Mouse (Mus musculus) megakaryocyte-erythroid progenitor cell, adult 5-6 weeks (primary cell): ENCODE measurements around the gene Hck. TPM values are rescaled to one million over a fixed set of nuclear protein-coding genes. Genes with fewer than 3 reads are reported as not detected.

Experiments
- ATAC-seq: replicated peaks from 2 replicates; pipeline ENCODE4 v1.8.0; 2016; ENCODE audit warnings: mild to moderate bottlenecking, inconsistent platforms; ENCODE audit not compliant: severe bottlenecking, poor library complexity, low FRiP score, low TSS enrichment
- total RNA-seq, 2 experiments: library from RNA; stranded (forward) in 1 of 2; stranded (reverse) in 1 of 2; fragments of 200-1000, 215-1000 nt in 1 of 2; fragments of >200 nt in 1 of 2; fragmentation: Nextera tagmentation in 1 of 2; gene quantifications; 2 replicates each; pipeline ENCODE4 v1.2.3; 2014 to 2017

Hck gene
- total RNA-seq, 2 experiments from 2014 or later = 3.3 TPM; not detected in 1

GRCm38 (mm10) chr2:153087091-153087490 lies 21.2 kb upstream of the Hck start:
- no peak for ATAC-seq

DNA sequence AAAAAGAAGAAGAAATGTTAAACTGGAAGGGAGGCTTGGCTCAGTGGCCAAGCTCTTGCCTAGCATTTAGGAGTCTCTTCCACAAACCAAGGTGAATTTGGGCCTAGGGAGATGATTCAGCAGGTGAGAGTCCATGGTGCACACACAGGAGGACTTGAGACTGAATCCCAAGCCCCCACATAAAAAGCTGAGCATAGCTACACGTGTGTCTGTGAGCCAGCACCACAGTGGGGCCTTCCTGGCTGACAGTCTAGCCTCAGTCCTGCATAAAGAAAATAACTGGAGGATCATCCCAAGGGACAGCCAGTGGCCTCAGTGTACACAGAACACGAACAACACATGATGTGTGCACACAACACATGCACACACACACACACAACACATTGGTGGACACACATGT lies 19.0 kb upstream of the Hck start:
- no peak for ATAC-seq

DNA sequence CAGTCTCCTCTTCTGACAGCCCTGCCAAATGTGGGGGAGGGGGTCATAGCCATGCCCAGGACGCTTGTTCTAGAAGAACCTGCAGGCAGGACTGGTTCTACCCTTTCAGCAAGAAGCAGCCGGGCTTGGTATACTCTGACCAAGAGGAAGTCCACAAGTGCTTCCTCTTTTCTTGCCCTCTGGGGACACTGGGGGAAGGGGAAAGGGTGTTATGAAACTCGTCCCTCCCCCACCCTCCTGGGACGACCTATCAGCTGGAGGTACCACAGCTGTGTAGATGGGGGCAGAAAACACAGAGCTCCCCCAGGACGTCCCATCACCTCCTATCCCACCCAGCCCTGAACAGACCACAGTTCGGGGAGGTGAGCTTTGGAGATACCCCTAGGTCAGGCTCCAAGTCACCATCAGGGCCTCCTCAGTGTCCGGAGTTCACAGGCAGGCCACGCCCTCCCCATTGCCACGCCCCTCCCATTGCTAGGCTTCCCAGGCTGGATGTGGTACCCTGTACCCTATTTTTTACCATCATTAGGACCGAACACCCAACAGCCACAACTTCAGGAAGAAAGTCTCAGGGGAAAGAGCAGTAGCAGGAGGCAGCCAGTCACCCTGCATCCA lies 17.6 kb upstream of the Hck start:
- peak; percentile 44; the same call in 1 of the 2 replicates for ATAC-seq

DNA sequence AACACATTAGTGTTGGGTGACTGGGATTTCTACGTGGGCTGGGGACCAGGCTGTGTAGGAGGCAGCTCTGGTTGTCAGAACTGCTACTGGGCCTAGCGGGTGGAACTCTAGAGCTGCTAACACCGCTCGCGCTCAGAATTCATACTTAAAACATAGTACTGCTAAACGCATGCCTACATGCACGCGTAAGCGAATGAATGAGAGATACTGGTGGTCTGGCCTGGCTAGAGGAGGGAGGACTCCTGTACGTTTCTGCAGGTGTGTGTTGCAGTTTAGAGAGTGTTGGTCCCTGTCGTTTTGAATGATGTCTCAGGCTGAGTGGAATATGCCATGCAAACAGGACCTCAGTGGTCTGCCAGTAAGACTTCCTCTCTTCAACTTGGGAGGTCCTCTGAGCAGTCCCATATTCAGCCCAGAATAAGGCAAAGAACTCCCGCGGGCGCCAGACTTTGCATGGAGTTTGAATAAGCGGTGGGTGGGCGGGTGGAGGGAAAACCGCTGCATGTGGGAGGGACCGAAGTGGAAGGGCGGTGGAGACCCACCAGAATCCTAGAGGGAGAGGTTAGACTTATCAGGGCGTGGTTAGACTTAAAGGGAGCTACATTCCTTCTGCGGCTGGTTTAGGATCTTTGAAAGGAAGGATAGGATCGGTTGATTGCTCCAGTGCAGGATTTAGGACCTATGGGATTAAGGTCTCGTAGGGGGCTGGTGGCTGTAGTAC lies 1.1 kb upstream of the Hck start:
- ATAC-seq = no peak

DNA sequence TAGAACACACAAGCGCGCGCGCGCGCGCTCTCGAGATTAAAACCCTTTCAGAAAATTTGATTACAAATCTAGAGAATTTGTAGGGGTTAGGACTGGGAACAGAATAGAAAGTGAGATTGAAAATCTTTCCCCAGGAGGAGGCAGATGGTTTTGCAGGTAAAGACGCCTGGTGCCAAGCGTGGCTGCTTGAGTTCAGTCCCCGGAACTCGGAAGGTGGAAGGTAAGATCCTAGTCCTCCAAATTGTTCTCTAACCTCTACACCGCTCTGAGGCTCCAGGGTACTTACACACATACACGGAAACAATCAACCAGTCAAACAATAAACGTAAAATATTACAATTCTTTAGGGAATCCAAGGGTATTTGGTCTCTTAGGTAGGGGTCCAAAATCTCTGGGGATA lies 466 bp upstream of the Hck start:
- no peak for ATAC-seq

DNA sequence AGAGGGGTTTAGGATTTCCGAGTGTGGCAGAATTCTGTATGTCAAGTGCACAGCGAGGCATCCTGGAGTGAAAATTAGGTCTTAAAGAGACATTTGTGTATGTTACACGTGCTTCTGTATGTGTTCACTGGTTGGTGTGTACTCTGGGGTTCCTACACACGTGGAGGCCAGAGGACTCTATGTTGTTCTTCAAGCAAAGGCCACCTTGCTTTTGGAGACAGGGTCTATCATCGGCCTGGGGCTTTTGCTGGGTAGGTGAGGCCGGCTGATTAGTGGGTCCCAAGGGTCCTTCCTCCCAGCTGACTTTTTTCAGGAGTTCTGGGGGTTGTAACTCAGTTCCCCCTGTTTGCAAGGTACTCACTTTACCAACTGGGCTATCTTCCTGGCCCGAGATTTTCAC lies 1.3 kb downstream of the Hck start:
- ATAC-seq = no peak

GRCm38 (mm10) chr2:153111298-153111697 lies 3.0 kb downstream of the Hck start:
- no peak for ATAC-seq

DNA sequence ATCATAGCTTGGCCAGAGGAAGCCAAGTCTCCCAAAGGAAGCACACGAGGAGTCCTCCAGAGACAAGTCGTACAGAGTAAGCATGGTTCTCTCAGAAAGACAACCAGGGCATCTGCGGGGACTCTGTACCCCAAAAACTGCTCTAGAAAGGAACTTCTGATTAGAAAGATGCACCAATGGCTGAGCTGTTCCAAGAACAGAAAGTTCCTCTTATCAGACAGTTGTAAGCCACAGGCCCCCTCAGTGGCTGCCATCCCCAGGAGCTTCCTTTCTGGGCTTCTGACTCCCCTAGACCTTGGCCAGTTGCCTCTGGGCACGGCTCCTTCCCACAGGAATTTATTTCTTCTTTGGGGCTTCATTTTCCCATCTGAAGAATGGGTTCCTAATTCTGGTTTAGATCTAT lies 7.4 kb downstream of the Hck start:
- ATAC-seq = peak; percentile 58

- no peak for ATAC-seq
Measured at GRCm38 (mm10) chr2:153117051-153117486, 8.8 kb downstream of the Hck start.

GRCm38 (mm10) chr2:153119488-153119887 lies 11.2 kb downstream of the Hck start:
- ATAC-seq = no peak

DNA sequence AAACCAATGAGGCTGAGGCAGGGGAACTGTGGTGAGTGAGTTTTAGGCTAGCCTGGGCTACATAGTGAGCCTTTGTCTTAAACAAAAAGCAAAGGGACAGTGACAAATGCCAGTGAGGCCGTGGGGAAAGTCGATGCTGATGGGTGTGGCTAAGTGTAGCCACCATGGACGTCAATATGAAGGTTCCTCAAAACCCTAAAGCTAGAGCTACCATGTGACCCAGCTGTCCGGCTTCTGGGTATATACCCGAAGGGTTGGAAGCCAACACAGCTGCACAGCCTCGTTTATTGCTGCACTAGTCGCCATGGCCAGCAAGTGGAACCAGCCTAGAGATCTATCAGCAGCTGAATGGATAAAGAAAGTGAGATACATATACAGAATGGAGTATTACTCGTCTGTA lies 11.9 kb downstream of the Hck start:
- ATAC-seq = no peak

DNA sequence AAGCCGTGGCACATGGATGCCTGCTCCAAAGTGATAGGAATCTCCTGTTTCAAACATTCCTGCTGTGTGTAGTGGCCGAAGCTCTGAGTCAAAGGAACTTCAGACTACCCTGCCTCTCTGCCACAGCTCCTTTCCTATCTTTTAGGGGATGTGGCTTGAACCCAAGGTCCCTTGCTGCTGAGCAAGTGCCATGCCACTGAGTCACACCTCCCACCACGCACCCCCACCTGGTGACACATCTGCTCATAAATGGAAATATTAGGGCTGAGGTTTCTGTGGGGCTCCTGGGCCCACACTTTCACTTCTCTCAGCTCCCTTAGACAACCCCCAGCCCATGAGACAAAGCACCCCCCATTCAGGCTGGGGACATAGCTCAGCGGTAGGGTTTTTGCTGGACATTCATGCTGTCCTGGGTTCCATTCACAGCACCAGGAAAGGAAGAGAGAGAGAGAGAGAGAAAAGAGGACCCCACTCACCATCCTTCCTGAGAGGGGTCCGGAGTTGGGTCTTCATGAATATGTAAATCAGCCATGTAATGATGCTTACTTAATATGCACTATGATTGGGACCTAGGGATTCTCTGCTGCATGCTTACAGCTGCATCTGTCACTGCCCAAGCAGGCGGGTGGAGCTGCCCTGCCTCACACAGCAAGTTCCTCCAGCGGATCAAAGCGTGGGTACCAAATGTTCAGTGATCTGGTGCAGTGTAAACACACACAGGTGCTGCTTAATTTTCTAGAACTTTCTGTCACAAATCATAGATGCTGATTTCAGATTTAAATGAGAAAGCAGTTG lies 13.8 kb downstream of the Hck start:
- ATAC-seq = no peak

DNA sequence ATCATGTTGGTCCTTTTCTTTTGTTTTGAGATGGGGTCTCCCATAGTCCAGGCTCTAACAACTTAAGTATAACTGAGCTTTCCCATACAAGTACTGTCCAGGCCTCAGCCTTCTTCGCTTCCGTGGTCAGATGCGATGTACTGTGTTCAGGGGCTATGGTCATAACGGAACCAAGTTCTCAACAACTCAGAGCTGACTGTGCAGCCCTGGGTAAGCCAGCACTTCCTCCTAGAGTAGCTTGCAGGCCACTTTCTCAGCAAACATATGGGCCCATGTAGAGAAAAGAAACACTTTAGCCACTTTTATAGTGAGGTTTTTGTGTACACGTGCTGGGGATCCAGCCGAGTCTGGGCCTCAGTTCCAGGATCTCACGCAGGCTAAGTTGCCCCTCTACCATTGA lies 14.4 kb downstream of the Hck start:
- ATAC-seq = no peak

GRCm38 (mm10) chr2:153125875-153126274 lies 17.6 kb downstream of the Hck start:
- no peak for ATAC-seq

DNA sequence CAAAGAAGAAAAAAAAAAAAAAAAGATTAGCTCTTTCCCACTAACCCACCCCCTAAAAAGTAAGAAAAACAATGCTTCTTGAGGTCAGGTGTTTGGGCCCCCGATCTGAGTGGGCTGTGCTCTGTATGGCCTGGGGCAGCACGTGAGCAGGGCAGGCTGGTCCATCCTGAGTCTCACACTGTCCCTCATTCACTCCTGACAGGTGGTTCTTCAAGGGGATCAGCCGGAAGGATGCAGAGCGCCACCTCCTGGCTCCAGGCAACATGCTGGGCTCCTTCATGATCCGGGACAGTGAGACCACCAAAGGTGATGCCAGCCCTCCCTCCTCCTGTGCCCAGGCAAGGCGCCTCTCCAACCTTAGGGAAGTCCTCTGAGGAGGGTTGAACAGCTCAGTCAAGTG lies 22.8 kb downstream of the Hck start:
- peak; percentile 58 for ATAC-seq

DNA sequence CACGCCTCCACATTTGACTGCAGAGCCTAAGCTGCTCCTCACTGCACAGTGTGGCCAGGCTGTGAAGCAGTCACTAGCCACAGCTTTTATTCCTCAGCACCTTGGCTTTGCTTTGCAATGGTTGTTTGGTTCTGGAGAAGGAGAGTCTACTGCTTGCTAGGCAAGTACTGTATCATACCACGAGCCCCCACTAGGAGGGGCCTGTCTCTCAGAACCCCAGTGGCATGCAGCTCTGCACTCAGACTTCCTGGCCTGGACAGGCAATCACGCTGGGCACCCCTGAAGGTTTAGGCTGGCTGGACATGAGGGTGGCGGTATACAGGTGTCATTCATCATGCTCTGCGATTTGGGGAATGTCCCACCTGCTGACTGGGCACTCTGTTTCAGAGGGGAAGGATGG lies 26.0 kb downstream of the Hck start:
- ATAC-seq = peak; percentile 54

GRCm38 (mm10) chr2:153136211-153136610 lies 27.9 kb downstream of the Hck start:
- ATAC-seq = no peak

GRCm38 (mm10) chr2:153139158-153139557 lies 30.9 kb downstream of the Hck start:
- ATAC-seq = no peak

GRCm38 (mm10) chr2:153139996-153140613 lies 31.8 kb downstream of the Hck start:
- ATAC-seq = no peak

GRCm38 (mm10) chr2:153142620-153143199 lies 34.4 kb downstream of the Hck start:
- peak; percentile 67 for ATAC-seq
